Mouse (Mus musculus) erythroblast, embryonic 14.5 days (primary cell): Measurements from ENCODE around the gene Htr3b.

Source experiments
- GATA1 ChIP-seq: IDR thresholded peaks from 2 replicates; pipeline ENCODE4 v1.6.1; 2012; ENCODE audit warnings: low read length, inconsistent platforms, mixed read lengths
- TAL1 ChIP-seq: IDR thresholded peaks from 3 replicates; pipeline ENCODE4 v1.6.1; 2012; ENCODE audit warnings: low read length, inconsistent platforms, mixed read lengths

DNA sequence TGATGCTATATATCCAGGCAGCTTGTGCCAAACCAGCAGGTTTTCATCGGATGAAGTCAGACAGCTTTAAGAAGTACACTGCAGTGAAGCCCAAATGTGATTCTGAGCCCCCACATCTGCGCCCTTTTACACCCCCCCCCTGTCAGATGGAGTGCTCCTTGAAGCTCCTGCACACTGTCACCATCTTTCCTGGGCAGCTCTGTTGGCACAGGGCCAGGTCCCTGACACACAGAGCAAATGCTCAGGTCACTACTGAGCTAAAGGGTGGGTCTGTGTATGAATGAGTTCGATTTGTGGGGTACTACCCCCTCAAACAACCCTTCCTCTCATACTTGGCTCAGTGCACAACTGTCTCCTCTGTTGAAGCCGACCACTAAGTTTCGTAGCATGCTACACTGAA, 35.4 kb downstream of the Htr3b start:
- TF ChIP-seq GATA1 (no peak), TAL1 (no peak)
